ENCODE assay signal across 25 mouse cellular contexts in genomic region chr6:129012966-129013365, GRCm38 (mm10). TPM values are rescaled to one million over a fixed set of nuclear protein-coding genes. Genes with fewer than 3 reads are reported as not detected.
"Had no signal": no experiment of that assay in that cellular context is flagged by ENCODE, and none has a peak within 500 bp of the region (broad histone marks: within the 10 kb centered on the region; RNA-seq: fewer than 3 reads in every experiment).

No protein-coding gene starts in this region.

- H3K27me3 ChIP-seq: limb, embryonic 13.5 days; liver, embryonic 12.5 days; liver, embryonic 15.5 days; midbrain, embryonic 12.5 days; midbrain, embryonic 15.5 days; neural tube, embryonic 12.5 days; neural tube, embryonic 15.5 days; stomach, embryonic 15.5 days had no signal

- H3K4me1 ChIP-seq: limb, embryonic 10.5 days; limb, embryonic 13.5 days; liver, embryonic 12.5 days; liver, embryonic 15.5 days; midbrain, embryonic 12.5 days; midbrain, embryonic 15.5 days; neural tube, embryonic 12.5 days; neural tube, embryonic 15.5 days; stomach, embryonic 15.5 days had no signal

- H3K9me3 ChIP-seq: limb, embryonic 10.5 days; limb, embryonic 13.5 days; liver, embryonic 12.5 days; liver, embryonic 15.5 days; midbrain, embryonic 12.5 days; midbrain, embryonic 15.5 days; neural tube, embryonic 12.5 days; neural tube, embryonic 15.5 days; stomach, embryonic 15.5 days had no signal

- H3K27ac ChIP-seq: kidney, postnatal 0 days; layer of hippocampus, adult 2 months; limb, embryonic 10.5 days; limb, embryonic 13.5 days; liver, embryonic 12.5 days; liver, embryonic 15.5 days; midbrain, embryonic 12.5 days; midbrain, embryonic 15.5 days; neural tube, embryonic 12.5 days; neural tube, embryonic 15.5 days; stomach, embryonic 15.5 days had no signal

- H3K4me3 ChIP-seq: layer of hippocampus, adult 2 months; limb, embryonic 10.5 days; limb, embryonic 13.5 days; liver, embryonic 12.5 days; liver, embryonic 15.5 days; midbrain, embryonic 12.5 days; midbrain, embryonic 15.5 days; neural tube, embryonic 12.5 days; neural tube, embryonic 15.5 days; stomach, embryonic 15.5 days had no signal

- H3K36me3 ChIP-seq: limb, embryonic 10.5 days; limb, embryonic 13.5 days; liver, embryonic 12.5 days; liver, embryonic 15.5 days; midbrain, embryonic 12.5 days; midbrain, embryonic 15.5 days; neural tube, embryonic 12.5 days; neural tube, embryonic 15.5 days; stomach, embryonic 15.5 days had no signal

- DNase-seq: kidney, adult 18-20 months; kidney, postnatal 25 days; layer of hippocampus, adult 9-11 months; liver; lung, adult 18-20 months; lung, postnatal 14 days; lung, postnatal 4 days; right cerebral cortex, adult 18-20 months; right cerebral cortex, postnatal 14 days; right cerebral cortex, postnatal 4 days; thymus, postnatal 36 days had no signal

- ATAC-seq: liver, embryonic 12.5 days; midbrain, embryonic 15.5 days had no signal

- H3K9ac ChIP-seq: limb, embryonic 13.5 days; liver, embryonic 12.5 days; liver, embryonic 15.5 days; midbrain, embryonic 12.5 days; midbrain, embryonic 15.5 days; neural tube, embryonic 12.5 days; neural tube, embryonic 15.5 days; stomach, embryonic 15.5 days had no signal

RNA-seq across cellular contexts. Expression of gene Klrb1f, which starts 32.7 kb away (rescaled TPM):
- total RNA-seq: layer of hippocampus, adult 2 months; layer of hippocampus, postnatal 25 days; left cerebral cortex, adult 18-20 months; left cerebral cortex, postnatal 25 days had no signal
- polyA plus RNA-seq: limb, embryonic 13.5 days; midbrain, embryonic 12.5 days had no signal
